Mouse (Mus musculus) cerebral cortex, adult 2 months (tissue): ENCODE measurements around the gene Slc38a3.

Source experiments
- WGBS: fragments of 180-500 bp; shearing (Covaris S2); methylation state at CpG from one replicate; pipeline ENCODE4 v1.1.7; 2018; 5-methylcytosine and 5-hydroxymethylcytosine counted together

The Slc38a3 gene

DNA sequence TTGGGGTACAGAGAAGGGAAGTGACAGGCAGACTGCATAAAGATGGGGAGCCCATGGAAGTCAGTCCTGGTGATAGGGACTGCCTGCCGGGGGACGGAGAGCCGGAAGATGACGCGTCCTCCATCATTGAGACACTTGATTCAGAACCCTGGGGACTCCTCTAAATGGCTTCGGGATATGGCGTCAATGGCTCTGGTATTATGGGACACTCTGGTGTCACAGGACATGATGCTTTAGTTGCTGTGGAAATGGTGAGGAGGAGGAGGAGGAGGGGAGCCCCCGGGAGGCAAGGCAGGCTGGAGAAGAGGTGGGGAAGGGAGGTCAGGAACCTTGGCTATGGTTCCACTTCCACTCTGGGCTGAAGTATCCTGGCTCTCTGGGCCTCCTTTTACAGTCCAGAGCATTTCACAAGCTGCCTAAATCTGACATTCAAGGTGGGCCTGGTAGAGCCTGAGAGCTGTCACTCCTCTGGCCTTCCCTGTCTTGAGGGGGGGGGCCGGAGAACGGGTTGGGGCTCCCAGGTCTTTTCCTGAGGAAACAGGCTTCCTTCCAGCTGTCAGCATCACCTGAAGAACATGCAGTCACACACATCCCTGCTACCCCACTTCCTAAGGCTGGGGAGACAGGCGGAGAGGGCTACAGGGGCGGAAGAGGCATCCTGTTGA is 26.2 kb upstream of the Slc38a3 start:
- 85% methylated on average over 12 of the region's 12 CpGs for WGBS

DNA sequence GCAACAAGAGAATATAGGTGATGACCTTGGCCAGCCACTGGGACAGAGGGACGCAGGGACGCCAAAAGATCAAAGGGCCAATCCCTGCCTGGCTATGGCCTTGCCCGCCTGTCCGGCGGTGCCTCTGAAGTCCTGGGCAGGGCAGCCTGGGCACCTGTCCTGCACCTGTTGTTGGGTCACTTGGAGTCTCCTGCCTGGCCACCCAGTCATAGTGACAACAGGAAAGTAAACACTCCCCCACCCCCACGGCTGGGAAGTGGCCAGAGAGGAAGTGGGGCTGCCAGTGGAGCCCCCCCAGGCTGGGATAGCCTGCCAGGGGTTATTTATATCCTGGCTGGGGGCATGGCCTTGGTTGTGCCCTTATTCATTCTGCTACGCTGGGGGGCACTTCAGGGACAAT is 25.3 kb upstream of the Slc38a3 start:
- WGBS, result 80% methylated on average over 7 of the region's 7 CpGs

DNA sequence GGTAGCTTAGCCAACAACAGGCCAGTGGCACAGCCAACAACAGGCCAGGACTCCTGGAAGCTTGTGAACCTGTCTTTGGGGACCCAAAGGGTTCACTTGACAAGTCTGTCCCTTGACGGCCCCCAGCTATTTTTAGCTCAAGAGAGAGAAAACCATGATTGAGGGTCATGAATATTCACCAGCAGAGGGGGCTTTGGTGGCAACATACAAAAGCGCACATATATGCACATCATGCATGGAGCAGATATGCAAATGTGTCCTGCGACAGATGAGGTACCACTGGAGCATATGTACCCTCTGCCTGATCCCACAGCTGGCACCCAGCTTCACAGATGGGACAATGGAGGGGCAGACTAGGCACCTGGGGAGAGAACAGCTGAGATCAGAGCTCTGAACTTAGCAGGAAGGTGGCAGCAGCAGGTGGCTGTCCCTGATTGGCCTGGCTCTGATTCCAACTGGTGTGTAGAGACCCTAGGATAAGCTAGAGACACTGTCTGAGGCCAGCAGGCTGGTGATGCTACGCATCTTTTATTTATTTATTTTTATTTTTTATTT is 24.2 kb upstream of the Slc38a3 start:
- 75% methylated on average over 4 of the region's 4 CpGs for WGBS

DNA sequence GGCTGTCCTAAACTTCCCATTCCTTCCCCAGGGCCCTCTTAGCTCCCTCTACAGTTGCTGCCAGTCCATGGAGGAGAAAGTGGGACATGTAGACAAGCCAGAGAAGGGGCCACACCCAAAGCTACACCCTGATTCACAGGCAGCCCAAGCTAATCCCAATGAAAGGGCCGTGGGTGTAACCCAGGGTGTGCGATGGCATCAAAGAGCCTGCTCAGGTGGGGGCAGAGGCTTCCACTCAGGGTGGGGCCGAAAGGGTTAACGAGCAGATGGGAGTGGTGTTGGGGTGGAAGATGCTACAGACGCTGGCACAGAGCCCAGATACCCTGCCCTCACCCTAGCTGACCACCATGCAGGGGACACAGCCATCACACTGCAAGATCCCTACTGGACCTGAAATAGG is 23.5 kb upstream of the Slc38a3 start:
- 64% methylated on average over 5 of the region's 5 CpGs for WGBS

DNA sequence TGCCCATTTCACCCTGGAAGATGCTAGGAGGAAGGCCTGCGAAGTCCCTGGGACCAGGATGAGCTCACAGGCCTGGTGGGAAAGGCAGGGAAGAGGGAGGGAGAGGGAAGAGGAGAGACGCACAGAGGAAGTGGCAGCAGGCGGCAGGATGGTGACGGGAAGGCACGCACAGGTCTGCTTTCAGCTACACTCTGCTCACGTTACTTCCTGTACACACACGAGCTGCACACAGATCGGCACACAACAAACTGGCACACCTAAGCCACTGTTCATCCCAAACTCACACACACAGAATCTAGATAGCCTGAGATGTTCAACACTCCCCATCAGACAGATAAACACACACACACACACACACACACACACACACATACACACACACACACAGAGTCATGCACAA is 21.1 kb upstream of the Slc38a3 start:
- 85% methylated on average over 8 of the region's 8 CpGs for WGBS

DNA sequence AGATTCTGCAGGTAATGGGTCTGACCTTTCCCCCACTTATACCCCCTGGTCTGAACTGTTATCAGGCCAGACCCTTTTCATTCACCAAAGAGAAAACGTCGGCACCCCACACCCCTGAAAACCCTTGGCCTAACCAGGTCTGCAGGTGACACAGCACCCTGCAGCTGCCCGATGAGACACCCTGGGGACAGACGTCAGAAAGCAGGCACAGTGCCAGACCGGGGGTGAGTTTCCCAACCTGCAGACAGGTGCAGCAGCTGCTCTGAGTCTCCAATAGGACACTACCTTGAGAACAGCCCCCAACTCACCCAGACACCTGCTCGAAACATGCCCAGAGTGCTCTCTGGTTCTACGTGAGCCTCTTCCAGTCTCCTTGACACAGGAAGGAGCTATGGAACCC is 19.6 kb upstream of the Slc38a3 start:
- 85% methylated on average over 7 of the region's 7 CpGs for WGBS

DNA sequence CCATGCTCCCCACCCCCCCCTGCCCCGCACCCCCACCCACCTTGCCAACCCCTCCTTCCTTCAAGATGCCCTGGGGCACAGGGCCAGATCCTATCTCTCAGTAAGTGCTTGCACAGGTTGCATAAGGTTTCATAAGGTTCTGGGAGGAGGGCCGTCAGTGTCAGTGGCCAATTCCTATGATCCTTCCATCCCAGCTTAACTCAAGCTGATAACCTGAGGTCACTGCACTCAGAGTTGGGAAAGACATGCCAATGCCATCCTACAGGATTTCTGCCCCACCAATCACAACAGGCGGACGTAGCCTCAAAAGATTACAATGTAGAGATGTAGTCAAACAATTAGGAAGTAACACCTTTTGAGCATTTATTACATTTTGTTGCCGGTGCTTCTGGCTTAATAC is 19.1 kb upstream of the Slc38a3 start:
- WGBS, result 97% methylated on average over 5 of the region's 5 CpGs

DNA sequence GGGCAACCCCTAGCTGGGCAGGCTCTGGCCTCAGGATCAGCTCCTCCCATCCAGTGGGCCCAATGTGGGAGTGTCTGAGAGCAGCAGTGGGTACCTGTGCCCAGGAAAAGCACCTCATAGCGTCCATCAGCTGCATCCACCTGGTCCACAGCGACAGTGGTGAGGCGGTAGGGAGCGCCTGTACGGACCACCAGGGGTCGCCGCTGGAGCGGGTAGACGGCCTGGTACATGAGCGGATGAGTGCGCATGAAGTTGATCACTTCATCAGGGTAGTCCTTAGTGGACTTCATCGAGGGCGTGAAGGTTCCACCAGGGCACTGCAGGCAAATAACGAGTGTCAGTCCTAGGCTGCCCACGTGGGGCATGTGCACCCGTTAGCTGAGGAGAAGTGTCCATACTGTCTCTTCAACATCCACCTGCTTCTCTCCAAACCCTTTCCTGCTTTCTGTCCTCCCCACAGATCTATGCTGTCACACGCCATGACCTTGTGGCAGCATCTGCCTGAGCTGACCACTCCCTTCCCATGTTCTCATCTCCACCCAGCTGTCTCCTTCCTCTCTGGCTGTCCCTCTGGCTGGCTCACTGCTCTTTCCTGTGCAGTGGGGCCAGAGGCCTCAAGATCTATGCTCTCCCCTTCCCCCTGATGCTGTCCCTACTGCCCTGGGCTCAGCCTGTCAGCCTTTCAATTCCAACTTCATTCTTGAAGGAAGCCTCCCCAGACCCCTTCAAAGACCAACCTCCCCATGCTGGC is 16.1 kb upstream of the Slc38a3 start:
- 53% methylated on average over 17 of the region's 17 CpGs for WGBS

DNA sequence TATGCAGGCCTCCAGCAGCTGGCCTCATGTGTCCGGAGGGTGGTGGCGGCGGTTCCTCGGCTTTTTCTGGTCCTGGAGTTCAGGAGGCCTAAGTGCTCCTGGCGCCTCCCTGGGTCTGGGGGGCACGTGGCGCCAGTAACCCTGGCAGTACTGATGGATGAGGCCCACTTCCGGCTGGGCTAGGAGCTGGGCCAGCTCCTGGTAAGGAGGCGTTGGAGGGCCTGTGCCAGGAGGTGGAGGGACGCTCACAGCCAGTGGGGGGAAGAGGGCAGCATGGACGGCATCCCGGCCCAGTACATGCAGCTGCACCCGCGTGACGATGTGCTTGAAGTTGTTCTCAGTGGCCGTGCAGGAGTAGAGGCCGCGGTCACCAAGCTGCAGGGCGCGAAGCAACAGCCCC is 13.1 kb upstream of the Slc38a3 start:
- 89% methylated on average over 20 of the region's 20 CpGs for WGBS

DNA sequence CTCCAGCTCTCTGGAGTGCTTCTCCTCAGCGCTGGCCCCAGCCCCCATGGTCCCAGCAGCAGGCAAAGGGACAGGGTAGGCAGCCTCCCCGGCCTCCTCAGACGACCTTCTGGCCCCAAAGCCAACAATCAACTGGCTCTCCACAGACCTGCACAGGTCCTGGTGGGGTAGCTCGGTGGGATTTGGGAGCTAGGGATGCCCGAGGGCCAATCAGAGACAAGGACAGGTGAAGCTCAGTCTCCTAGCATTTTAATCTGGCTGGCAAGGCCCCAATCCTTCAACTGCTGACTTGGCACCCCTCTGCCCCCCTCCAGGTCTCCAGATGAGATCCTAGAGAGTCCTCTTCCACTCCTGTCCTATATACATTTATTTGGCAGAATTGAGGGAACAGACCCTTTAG is 10.2 kb upstream of the Slc38a3 start, which contains the start of gene Gnat1:
Gene Gnat1 (minus strand): TSS at position 212 of the 400 bp plus-strand sequence.
- WGBS, result 55% methylated on average over 5 of the region's 5 CpGs

DNA sequence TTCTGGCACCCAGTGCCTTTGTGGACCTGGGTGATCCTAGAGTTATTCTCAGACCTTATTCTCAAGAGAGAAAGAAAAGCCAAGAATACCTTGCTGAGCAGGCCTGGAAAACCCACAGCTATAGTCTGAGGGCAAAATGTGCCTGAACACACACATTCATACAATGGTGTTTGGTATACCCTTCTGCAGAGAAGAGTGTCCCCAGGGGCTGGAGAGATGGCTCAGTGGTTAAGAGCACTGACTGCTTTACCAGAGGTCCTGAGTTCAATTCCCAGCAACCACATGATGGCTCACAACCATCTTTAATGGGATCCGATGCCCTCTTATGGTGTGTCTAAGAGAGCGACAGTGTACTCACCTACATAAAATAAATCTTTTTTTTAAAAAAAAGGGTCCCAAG is 9.5 kb upstream of the Slc38a3 start:
- 97% methylated on average over 2 of the region's 2 CpGs for WGBS

DNA sequence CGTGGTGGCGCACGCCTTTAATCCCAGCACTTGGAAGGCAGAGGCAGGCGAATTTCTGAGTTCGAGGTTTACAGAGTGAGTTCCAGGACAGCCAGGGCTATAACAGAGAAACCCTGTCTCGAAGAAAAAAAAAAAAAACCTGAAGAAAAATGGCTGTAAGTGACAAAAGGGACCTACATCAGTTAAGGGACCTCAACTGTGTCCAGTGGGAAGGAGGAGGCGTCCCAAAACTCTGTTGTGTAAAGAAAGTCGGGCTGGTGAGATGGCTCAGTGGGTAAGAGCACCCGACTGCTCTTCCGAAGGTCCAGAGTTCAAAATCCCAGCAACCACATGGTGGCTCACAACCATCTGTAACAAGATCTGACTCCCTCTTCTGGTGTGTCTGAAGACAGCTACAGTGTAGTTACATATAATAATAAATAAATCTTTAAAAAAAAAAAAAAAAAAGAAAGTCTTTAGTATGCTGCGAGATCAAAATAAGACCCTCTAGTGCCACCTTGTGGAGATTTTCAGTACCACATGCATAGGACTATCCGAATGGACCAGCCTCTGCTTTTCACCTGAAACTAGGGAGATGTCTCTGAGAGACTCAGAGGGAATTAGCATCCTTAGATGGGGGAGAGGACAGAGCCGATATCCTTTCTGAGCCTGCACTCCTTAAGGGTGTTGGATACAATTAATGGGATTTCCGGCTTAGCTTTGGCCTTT is 8.6 kb upstream of the Slc38a3 start:
- whole genome bisulfite sequencing, result 39% methylated on average over 14 of the region's 14 CpGs

DNA sequence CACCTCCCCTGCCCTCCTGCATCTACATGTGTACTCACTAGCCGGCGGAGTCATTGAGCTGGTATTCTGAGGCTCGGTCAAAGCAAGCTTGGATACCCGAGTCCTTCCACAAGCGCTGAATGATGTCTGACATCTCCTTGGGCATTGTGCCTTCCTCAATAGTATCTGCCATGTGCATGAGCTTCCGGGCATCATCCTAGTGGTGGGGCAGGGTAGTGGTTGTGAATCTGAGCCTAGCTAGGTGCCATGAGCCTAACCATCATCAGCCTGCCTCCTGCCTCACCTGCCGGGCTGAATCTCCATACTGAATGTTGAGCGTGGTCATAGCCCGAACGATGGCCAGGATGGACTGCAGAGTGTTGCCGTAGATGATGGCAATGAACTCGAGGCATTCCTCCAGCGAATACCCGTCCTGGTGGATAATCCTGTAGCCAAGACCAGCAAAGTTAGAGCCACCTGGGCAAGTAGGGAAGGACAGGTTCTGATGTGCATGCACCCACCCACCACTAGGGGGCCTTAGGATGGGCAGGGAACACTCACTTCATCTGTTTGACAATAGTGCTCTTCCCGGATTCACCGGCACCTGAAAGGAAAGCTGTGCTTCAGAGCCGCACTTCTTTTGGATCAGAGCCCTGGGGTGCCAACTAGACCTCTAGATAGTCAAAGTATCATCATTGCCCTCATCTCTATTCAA is 7.9 kb upstream of the Slc38a3 start:
- 16% methylated on average over 17 of the region's 17 CpGs for WGBS

DNA sequence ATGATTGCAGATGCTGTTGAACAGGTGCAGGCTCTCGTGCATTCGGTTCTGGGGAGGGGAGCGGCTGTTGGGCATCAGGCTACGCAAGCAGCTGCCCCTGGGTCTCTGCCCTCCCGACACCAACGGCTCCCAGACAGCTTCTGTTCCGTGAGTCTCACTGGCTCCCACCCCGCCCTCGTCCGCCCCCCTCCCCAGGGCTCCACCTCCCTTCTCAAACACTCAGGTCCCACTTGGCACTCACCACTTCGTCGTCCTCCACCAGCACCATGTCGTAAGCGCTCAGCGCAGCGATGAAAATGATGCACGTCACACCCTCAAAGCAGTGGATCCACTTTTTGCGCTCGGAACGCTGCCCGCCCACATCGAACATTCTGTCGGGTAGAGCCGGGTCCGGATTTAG is 7.0 kb upstream of the Slc38a3 start:
- 1% methylated on average over 25 of the region's 25 CpGs for WGBS

DNA sequence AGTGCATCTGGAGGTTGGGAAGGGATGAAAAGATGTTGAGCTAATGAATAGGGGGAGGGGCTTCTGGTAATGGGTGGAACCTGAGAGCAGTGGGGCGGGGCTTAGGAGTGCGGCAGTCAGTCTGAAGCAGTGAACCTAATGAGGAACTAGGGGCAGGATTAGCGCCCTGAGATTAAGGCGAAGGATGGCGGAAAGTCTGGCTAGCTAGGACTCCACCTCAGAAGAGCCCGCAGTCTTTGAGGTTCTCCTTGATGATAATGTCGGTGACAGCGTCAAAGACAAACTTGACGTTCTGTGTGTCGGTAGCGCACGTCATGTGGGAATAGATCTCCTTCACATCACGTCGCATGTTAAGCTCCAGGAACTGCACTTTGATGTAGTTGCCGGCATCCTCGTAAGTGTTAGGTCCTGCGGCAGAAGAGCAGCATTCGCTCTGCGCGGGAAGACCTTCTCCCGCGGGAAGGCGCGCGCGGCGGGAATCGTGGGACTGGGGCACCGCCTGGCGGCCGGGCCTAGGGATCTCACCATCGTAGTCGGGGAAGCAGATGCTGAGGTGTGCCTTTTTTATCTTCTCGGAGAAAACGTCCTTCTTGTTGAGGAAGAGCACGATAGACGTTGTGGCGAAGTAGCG is 6.5 kb upstream of the Slc38a3 start:
- 2% methylated on average over 39 of the region's 39 CpGs for WGBS

DNA sequence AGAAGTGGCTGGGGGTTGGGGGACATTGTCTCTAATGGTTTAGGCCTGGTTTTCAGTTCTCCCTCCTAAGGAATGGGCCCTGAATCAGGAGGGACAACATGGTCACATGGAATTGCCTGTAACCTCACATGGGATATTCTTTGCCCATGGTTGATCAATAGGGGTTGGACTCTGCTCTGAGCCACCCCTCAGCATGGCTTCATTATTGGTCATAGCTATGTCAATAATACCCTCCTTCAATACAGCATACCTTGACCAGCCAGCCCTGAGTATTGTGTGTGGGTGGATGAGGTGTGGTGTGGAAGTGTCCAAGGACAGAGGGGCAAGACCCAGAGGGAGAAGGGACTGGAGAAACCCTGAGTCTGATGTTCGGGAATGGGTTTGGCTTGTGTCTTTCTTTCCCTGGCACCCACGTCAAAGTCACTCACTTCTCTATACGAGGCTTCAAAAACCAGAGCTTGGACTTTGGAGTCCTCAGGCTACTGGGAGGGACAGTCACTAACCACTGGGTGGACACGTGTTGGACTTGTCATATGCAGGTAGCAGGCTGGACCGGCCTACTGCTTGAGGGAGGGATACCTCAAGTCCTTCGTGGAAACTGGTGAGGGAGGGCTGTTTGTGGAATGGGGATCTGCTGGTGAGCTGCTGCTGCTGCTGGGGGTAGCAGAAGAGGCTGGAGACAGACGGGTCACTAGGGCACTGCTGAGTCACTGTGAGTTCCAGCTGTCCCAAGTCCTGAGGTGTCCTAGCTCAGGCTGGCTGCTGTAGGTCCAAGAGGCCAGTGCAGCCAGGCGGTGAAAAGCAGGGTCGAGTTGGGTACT is 5.5 kb upstream of the Slc38a3 start:
- whole genome bisulfite sequencing, result 86% methylated on average over 9 of the region's 9 CpGs

DNA sequence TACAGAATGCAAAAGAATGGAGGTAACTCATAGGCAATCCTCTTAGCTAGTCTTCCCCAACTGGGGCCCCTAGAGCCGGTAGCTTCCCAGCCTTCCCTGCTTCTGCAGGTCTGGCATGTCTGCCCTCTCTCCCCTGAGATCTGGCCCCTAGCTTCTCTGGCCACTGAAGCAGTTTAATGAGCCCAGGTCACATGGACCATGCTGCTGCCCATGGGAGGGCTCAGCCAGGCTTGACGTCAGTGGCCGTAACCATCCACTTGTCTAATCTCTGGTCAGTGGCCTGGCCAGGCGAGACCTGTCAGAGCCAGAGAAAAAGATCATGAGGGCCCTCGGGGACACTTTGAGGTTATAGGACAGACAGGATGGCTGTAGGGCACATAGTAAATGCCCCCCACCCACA is 929 bp upstream of the Slc38a3 start:
- WGBS, result 88% methylated on average over 5 of the region's 5 CpGs

DNA sequence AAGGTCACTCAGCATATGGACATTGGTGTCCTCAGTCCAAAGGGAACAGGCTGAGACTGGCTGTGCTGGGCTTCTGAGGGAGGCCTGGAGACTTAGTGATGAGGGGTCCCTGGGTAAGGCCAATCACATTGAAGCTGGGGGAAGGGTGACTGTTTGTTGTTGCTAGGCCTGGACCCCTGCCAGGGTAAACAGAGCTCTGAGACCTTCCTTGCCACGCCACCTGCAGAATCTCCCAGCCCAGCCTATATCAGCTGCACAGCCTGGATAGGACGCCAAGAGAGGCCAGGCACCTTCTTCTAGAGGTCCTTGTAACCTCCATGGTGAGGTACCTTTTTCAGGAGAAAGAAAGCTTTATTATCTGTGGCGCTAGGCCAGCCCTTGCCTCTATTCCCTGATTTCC is 414 bp downstream of the Slc38a3 start:
- WGBS, result 94% methylated on average over 3 of the region's 3 CpGs

DNA sequence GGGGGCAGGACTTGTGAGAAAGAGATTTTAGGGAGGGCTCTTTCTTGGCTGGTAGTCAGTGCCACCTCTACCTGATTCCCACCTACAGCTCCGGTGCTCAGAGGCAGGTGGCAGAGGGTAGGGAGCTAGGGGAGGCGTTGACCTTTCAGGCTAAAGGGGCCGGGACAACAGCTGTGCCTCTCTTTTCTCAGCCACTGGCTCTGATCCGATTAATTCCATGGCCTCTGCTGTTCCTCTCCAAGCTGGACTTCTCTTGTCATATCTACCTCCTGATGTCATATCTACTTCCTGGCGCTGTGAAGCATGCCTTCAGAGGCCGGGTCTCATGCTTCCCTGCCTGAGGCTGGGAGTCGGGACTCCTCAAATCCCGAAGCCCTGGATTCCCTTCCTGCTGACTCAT is 1.3 kb downstream of the Slc38a3 start:
- 63% methylated on average over 8 of the region's 8 CpGs for WGBS

DNA sequence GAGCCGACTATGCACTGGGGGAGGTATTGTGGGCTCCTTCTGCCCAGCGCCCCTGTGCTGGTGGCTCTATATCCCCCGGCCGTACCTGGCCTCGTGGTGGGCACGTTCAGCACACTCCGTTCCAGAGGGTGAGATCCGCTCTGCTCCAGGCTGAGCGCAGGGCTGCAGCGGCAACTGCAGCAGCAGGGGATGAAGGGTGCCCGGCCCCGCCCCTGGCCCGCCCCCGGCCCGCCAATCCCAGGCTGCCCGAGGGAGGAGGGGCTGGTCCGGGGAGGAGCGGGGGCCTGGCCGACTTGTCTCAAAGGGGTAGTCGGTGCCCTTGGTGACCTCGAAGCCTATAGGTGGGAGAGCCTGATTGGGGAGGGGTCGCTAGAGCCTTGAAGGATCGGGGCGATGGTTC is 2.1 kb downstream of the Slc38a3 start:
- WGBS, result under 1% methylated on average over 24 of the region's 24 CpGs

DNA sequence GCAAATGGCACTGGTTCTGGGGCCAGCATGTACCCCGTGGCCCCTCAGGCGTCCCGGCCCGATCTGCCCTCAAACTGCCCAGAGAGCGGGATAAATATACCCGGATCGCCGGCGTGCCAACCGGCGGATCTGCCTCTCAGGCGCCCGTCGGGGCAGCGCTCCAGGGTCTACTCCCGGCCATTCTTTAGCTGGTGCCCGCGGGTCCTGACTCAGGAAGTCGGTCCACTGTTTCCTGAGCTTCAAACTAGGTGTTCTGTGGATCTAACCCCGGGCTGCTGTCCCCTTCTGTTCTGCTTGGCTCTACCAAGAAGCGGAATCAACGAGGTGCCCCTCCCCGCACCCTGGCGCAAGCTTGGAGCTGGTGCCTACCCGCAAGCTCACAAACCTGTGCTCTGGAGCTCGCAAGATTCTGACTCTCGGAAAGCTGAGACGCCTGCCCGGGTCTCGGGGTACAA is 2.6 kb downstream of the Slc38a3 start:
- WGBS, result 1% methylated on average over 30 of the region's 30 CpGs
